ENCODE assay signal across 8 mouse cellular contexts in the genomic region with DNA sequence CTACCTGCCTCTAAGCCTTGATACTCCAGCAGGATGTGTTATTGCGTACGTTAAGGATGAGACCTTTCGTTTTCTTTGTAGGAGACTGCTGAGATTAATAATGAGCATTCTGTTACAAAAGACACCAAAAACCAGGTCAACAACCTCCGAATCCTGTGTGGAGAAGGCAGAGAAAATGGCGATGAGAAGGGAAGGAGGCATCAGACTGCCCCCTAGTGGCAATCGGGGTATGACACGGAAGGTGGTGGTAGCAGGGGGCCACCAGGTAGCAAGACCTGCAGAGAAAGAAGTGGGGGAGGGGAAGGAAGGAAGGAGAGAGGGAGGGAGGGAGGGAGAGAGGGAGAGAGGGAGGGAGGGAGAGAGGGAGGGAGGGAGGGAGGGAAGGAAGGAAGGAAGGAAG. TPM values are rescaled to one million over a fixed set of nuclear protein-coding genes. Genes with fewer than 3 reads are reported as not detected.
DNase-seq lines count a peak whose midpoint lies in the region; TF ChIP-seq lines count a peak whose summit lies in the region.

No protein-coding gene starts in this region.

- no peaks in the 10 kb centered on the region for H3K27me3 ChIP-seq in small intestine, adult 2 months (ENCODE audit: control insufficient read depth, insufficient read depth, low read length)

- peak; percentile 77 for TF ChIP-seq CTCF in bone marrow, adult 2 months (IDR thresholded peaks at IDR 0.05; ENCODE audit: control insufficient read depth, insufficient read depth, low read length)
- TF ChIP-seq CTCF in embryonic fibroblast, embryonic 13.5 days (IDR thresholded peaks at IDR 0.05; ENCODE audit: borderline replicate concordance, insufficient read depth, low read length) = peak; percentile 73; the same call in 1 of the 2 replicates
- peak; percentile 81 for TF ChIP-seq CTCF in lung, adult 2 months (IDR thresholded peaks at IDR 0.05; ENCODE audit: insufficient read depth, low read length)
- TF ChIP-seq CTCF in small intestine, adult 2 months (IDR thresholded peaks at IDR 0.05; ENCODE audit: extremely low read depth, insufficient read length, insufficient replicate concordance, low read depth, low read length) = peak; percentile 71; the same call in 1 of the 2 replicates

- H3K4me1 ChIP-seq in bone marrow, adult 2 months (ENCODE audit: control insufficient read depth, insufficient read depth, low read length) = no peaks in the 10 kb centered on the region
- H3K4me1 ChIP-seq in embryonic fibroblast, embryonic 13.5 days (ENCODE audit: control insufficient read depth, insufficient read depth, low read length) = no peaks in the 10 kb centered on the region
- H3K4me1 ChIP-seq in lung, adult 2 months (ENCODE audit: control insufficient read depth, insufficient read depth, low read length) = no peaks in the 10 kb centered on the region
- no peaks in the 10 kb centered on the region for H3K4me1 ChIP-seq in small intestine, adult 2 months (ENCODE audit: control insufficient read depth, insufficient read depth, insufficient read length, low read length)

- no peak overlapping the region for H3K27ac ChIP-seq in bone marrow, adult 2 months (ENCODE audit: control insufficient read depth, insufficient read depth, low read depth, low read length, poor library complexity)
- no peak overlapping the region for H3K27ac ChIP-seq in embryonic fibroblast, embryonic 13.5 days (ENCODE audit: insufficient read depth, low read length)
- no peak overlapping the region for H3K27ac ChIP-seq in small intestine, adult 2 months (ENCODE audit: insufficient read depth, low read depth, low read length)

- peak; percentile 63 to 71 for DNase-seq in adrenal gland, adult 18-20 months (ENCODE audit: low spot score in 2 of 2)
- no peak for DNase-seq in adrenal gland, postnatal 4 days (ENCODE audit: low spot score in 2 of 2)
- peak; percentile 67 for DNase-seq in A20 (ENCODE audit: low read depth, low spot score)
- peak; percentile 77 for DNase-seq in kidney, postnatal 10 days
- peak; percentile 67 for DNase-seq in lung, adult 2 months

- no peak overlapping the region for H3K4me3 ChIP-seq in bone marrow, adult 2 months (replicated peaks; ENCODE audit: control insufficient read depth, low read depth, low read length)
- no peak overlapping the region for H3K4me3 ChIP-seq in embryonic fibroblast, embryonic 13.5 days (ENCODE audit: insufficient read depth, low read length)
- H3K4me3 ChIP-seq in lung, adult 2 months (replicated peaks; ENCODE audit: extremely low read depth, low read depth, low read length) = no peak overlapping the region
- no peak overlapping the region for H3K4me3 ChIP-seq in small intestine, adult 2 months (ENCODE audit: low read depth, low read length)

- WGBS in bone marrow, adult 2 months = 49% methylated on average over 7 of the region's 7 CpGs
- 35% methylated on average over 7 of the region's 7 CpGs for WGBS in lung, adult 2 months
- 33% methylated on average over 7 of the region's 7 CpGs for WGBS in small intestine, adult 2 months

- H3K36me3 ChIP-seq in small intestine, adult 2 months (ENCODE audit: control insufficient read depth, insufficient read depth, low read length) = no peaks in the 10 kb centered on the region

- no peak for TF ChIP-seq POLR2A in bone marrow, adult 2 months (IDR thresholded peaks at IDR 0.05; ENCODE audit: borderline replicate concordance, control insufficient read depth, low read depth, low read length)
- no peak for TF ChIP-seq POLR2A in embryonic fibroblast, embryonic 13.5 days (IDR thresholded peaks at IDR 0.05; ENCODE audit: low read depth, low read length)
- no peak for TF ChIP-seq POLR2A in lung, adult 2 months (IDR thresholded peaks at IDR 0.05; ENCODE audit: borderline replicate concordance, extremely low read depth, low read depth, low read length)
- TF ChIP-seq POLR2A in small intestine, adult 2 months (IDR thresholded peaks at IDR 0.05; ENCODE audit: low read depth, low read length) = no peak

RNA-seq across cellular contexts. Expression of a gene that starts 41.3 kb away (rescaled TPM):
- total RNA-seq in adrenal gland, adult 18-20 months (2021) = 10 to 100 TPM; 69.0 to 69.7 TPM
- total RNA-seq in adrenal gland, postnatal 4 days (2021) = 10 to 100 TPM; 90.1 to 95.7 TPM
- polyA plus RNA-seq in bone marrow, adult 2 months (2011; ENCODE audit: insufficient read depth, insufficient read length, low replicate concordance, missing spikeins) = 36.4 and 76.3 TPM in 2 replicates
- 59.2 and 64.8 TPM in 2 replicates for polyA plus RNA-seq in embryonic fibroblast, embryonic 13.5 days (2011; ENCODE audit: insufficient read length, low read depth, missing spikeins)
- polyA plus RNA-seq in lung, adult 2 months (2012; rRNA removed) = 73.4 and 164 TPM in 2 replicates
- 56.0 and 95.9 TPM in 2 replicates for polyA plus RNA-seq in small intestine, adult 2 months (2012; rRNA removed)

Comparison
In these comparisons a context has a peak if more than half of its experiments do, and no peak if none do; other contexts are left out.
1. DNase-seq: peak in adrenal gland, adult 18-20 months (2 of 2), A20 (single experiment), kidney, postnatal 10 days (single experiment) and lung, adult 2 months (single experiment); none in adrenal gland, postnatal 4 days (0 of 2).
2. Peak in every context shown above with its lines, with median percentiles within 50 percentile points of each other: CTCF ChIP-seq.